Mouse (Mus musculus) testis, adult 2 months (tissue): Measurements from ENCODE around the gene Mettl21a.

ENCODE experiments used
- CTCF ChIP-seq: fragments of 200-500 bp; IDR thresholded peaks from 2 replicates; pipeline ENCODE4 v1.5.1; 2012; ENCODE audit warnings: low read depth, mild to moderate bottlenecking, inconsistent platforms, low read length, moderate library complexity; ENCODE audit not compliant: control insufficient read depth, insufficient read depth, insufficient replicate concordance
- POLR2A ChIP-seq: fragments of 200-500 bp; IDR thresholded peaks from 2 replicates; pipeline ENCODE4 v1.6.1; 2012; ENCODE audit warnings: low read depth, mild to moderate bottlenecking, inconsistent platforms, low read length, moderate library complexity; ENCODE audit not compliant: control insufficient read depth

- TF ChIP-seq CTCF (no peak), POLR2A (no peak)
Observed at GRCm38 (mm10) chr1:64649362-64650124, 32.5 kb upstream of the Mettl21a start.
